Mouse (Mus musculus) liver, adult 2 months (tissue): Measurements from ENCODE around the gene Nanos1. TPM values are rescaled to one million over a fixed set of nuclear protein-coding genes. Genes with fewer than 3 reads are reported as not detected.

Source experiments
- DNase-seq: peaks from one replicate; pipeline ENCODE4 v3.0.0-alpha.2; 2011; ENCODE audit warnings: low read depth, low spot score; ENCODE audit errors: extremely low read depth
- H3K27ac ChIP-seq: fragments of 200-500 bp; replicated peaks from 2 replicates; pipeline ENCODE4 v1.5.1; 2012; ENCODE audit warnings: low read depth, mild to moderate bottlenecking, control low read depth, inconsistent platforms, low read length; ENCODE audit not compliant: insufficient read depth
- H3K27me3 ChIP-seq: fragments of 200-500 bp; 2 replicates; pipeline ENCODE4 v1.6.1; 2012; ENCODE audit warnings: mild to moderate bottlenecking, moderate library complexity, low read length, inconsistent platforms; ENCODE audit not compliant: control insufficient read depth, insufficient read depth
- H3K36me3 ChIP-seq: fragments of 200-500 bp; 2 replicates; pipeline ENCODE4 v1.6.1; 2012; ENCODE audit warnings: low read length, inconsistent platforms; ENCODE audit not compliant: control insufficient read depth, insufficient read depth
- H3K4me1 ChIP-seq: fragments of 200-500 bp; 2 replicates; pipeline ENCODE4 v1.6.1; 2011; ENCODE audit warnings: low read length; ENCODE audit not compliant: control insufficient read depth, insufficient read depth
- H3K4me3 ChIP-seq: fragments of 200-500 bp; 2 replicates; pipeline ENCODE4 v1.5.1; 2011; ENCODE audit warnings: low read depth, mild to moderate bottlenecking, control low read depth, low read length, moderate library complexity; ENCODE audit not compliant: insufficient read depth
- H3K79me2 ChIP-seq: fragments of 200-500 bp; 2 replicates; pipeline ENCODE4 v1.6.1; 2012; ENCODE audit warnings: inconsistent platforms, mild to moderate bottlenecking, low read length, moderate library complexity; ENCODE audit not compliant: control insufficient read depth, insufficient read depth
- H3K9ac ChIP-seq: fragments of 200-500 bp; 2 replicates; pipeline ENCODE4 v1.6.1; 2012; ENCODE audit warnings: low read depth, mild to moderate bottlenecking, control low read depth, inconsistent platforms, low read length
- CTCF ChIP-seq: fragments of 200-500 bp; IDR thresholded peaks from 2 replicates; pipeline ENCODE4 v1.5.1; 2011; ENCODE audit warnings: low read depth, low read length, control low read depth
- POLR2A ChIP-seq: fragments of 200-500 bp; IDR thresholded peaks from 2 replicates; pipeline ENCODE4 v1.6.1; 2011; ENCODE audit warnings: low read length, control low read depth; ENCODE audit not compliant: insufficient read depth; ENCODE audit errors: extremely low read depth
- WGBS: fragments of 180-500 bp; shearing (Covaris S2); methylation state at CpG from one replicate; pipeline ENCODE4 v1.1.7; 2018; 5-methylcytosine and 5-hydroxymethylcytosine counted together
- polyA plus RNA-seq: library from polyadenylated mRNA; depleted of rRNA; stranded (reverse); fragments of >200 nt; gene quantifications from 2 replicates; pipeline ENCODE4 v1.2.3, GENCODE M21; 2012; rRNA removed
- total RNA-seq: library from RNA; depleted of rRNA; stranded (reverse); fragments of >200 nt; gene quantifications from 2 replicates; pipeline ENCODE4 v1.2.3, GENCODE M21; 2014; rRNA removed

Gene Nanos1
- total and polyA plus RNA-seq, 2 experiments: 0.02 to 0.09 TPM

- Histone ChIP-seq H3K9ac (no peak overlapping the region), H3K36me3 (no peaks in the 10 kb centered on the region), H3K4me1 (peaks cover 1% of the 10 kb centered on the region; the same call in 1 of the 2 replicates), H3K27me3 (no peaks in the 10 kb centered on the region), H3K4me3 (no peak overlapping the region), H3K27ac (no peak overlapping the region), H3K79me2 (no peaks in the 10 kb centered on the region)
- DNase-seq: no peak
- TF ChIP-seq CTCF (no peak), POLR2A (no peak)
- 80% methylated on average over 7 of the region's 7 CpGs for WGBS
Measured at GRCm38 (mm10) chr19:60799867-60800569, 44.2 kb downstream of the Nanos1 start.

- Histone ChIP-seq H3K9ac (no peak overlapping the region), H3K79me2 (no peaks in the 10 kb centered on the region), H3K4me1 (no peaks in the 10 kb centered on the region), H3K36me3 (no peaks in the 10 kb centered on the region), H3K4me3 (no peak overlapping the region), H3K27ac (no peak overlapping the region), H3K27me3 (no peaks in the 10 kb centered on the region)
- TF ChIP-seq POLR2A: no peak
- TF ChIP-seq CTCF: no peak
- no peak for DNase-seq
- 69% methylated on average over 2 of the region's 2 CpGs for WGBS
Measured at GRCm38 (mm10) chr19:60804903-60805302, 49.1 kb downstream of the Nanos1 start.

Other genes with a start within 250 kb of the Nanos1 start
- 28.1 and 38.2 TPM in 2 replicates for gene Cacul1, start 175.0 kb upstream of the Nanos1 start, total RNA-seq
- 12.1 and 12.2 TPM in 2 replicates for gene Cacul1, start 175.0 kb upstream of the Nanos1 start, polyA plus RNA-seq
- 57.9 and 65.8 TPM in 2 replicates for gene Eif3a, start 34.7 kb downstream of the Nanos1 start, total RNA-seq
- 16.5 and 17.7 TPM in 2 replicates for gene Eif3a, start 34.7 kb downstream of the Nanos1 start, polyA plus RNA-seq
- 23.8 and 23.9 TPM in 2 replicates for gene Fam45a, start 55.6 kb downstream of the Nanos1 start, total RNA-seq
- gene Fam45a, start 55.6 kb downstream of the Nanos1 start, polyA plus RNA-seq: 6.4 and 6.5 TPM in 2 replicates
- 0.47 and 0.55 TPM in 2 replicates for gene Sfxn4, start 105.5 kb downstream of the Nanos1 start, total RNA-seq
- gene Sfxn4, start 105.5 kb downstream of the Nanos1 start, polyA plus RNA-seq: 0.11 TPM in 1 of 2 replicates, not detected in the other
- gene Prdx3, start 118.6 kb downstream of the Nanos1 start, total RNA-seq: 191 and 199 TPM in 2 replicates
- 157 and 170 TPM in 2 replicates for gene Prdx3, start 118.6 kb downstream of the Nanos1 start, polyA plus RNA-seq
- gene Grk5, start 133.8 kb downstream of the Nanos1 start, total RNA-seq: 2.2 and 3.0 TPM in 2 replicates
- 0.48 and 0.98 TPM in 2 replicates for gene Grk5, start 133.8 kb downstream of the Nanos1 start, polyA plus RNA-seq